Mouse (Mus musculus) duodenum, adult 2 months (tissue): ENCODE data around the gene Nrros. TPM values are rescaled to one million over a fixed set of nuclear protein-coding genes. Genes with fewer than 3 reads are reported as not detected.

Experiments used
- polyA plus RNA-seq: library from polyadenylated mRNA; depleted of rRNA; stranded (reverse); fragments of >200 nt; gene quantifications from 2 replicates; pipeline ENCODE4 v1.2.3, GENCODE M21; 2012; ENCODE audit warnings: low replicate concordance; rRNA removed

The Nrros gene
- polyA plus RNA-seq, result 6.1 and 6.8 TPM in 2 replicates

GRCm38 (mm10) chr16:32165281-32165821, at the start of gene Nrros:
Nrros (minus strand) TSS chr16:32165594.

GRCm38 (mm10) chr16:32179333-32179901, 14.0 kb upstream of the Nrros start, which contains the start of gene Bex6:
Bex6 (plus strand) TSS chr16:32179823.

GRCm38 (mm10) chr16:32099638-32100150, 65.7 kb downstream of the Nrros start, which contains the start of the genes Pigx and Cep19:
Pigx (minus strand) TSS chr16:32099740.
Cep19 (plus strand) TSS chr16:32099800.

Other genes with a start within 250 kb of the Nrros start
- gene Pigz, start 231.7 kb downstream of the Nrros start, polyA plus RNA-seq, result 1.0 and 1.8 TPM in 2 replicates
- gene 0610012G03Rik, start 217.1 kb downstream of the Nrros start, polyA plus RNA-seq, result 123 and 271 TPM in 2 replicates
- 0.66 and 2.2 TPM in 2 replicates for gene Ncbp2, start 217.1 kb downstream of the Nrros start, polyA plus RNA-seq
- 0.89 and 1.3 TPM in 2 replicates for gene Senp5, start 162.3 kb downstream of the Nrros start, polyA plus RNA-seq
- 7.6 and 10.4 TPM in 2 replicates for gene Pak2, start 86.3 kb downstream of the Nrros start, polyA plus RNA-seq
- 48.1 and 53.2 TPM in 2 replicates for gene Pigx, start 65.9 kb downstream of the Nrros start, polyA plus RNA-seq
- gene Cep19, start 65.8 kb downstream of the Nrros start, polyA plus RNA-seq, result 17.2 and 29.4 TPM in 2 replicates
- gene Bex6, start 14.2 kb upstream of the Nrros start, polyA plus RNA-seq, result not detected in 2 replicates
- gene Fbxo45, start 81.6 kb upstream of the Nrros start, polyA plus RNA-seq, result 1.0 and 1.3 TPM in 2 replicates
- 0.55 and 0.72 TPM in 2 replicates for gene Wdr53, start 81.6 kb upstream of the Nrros start, polyA plus RNA-seq
- not detected in 2 replicates for gene Smco1, start 105.9 kb upstream of the Nrros start, polyA plus RNA-seq
- 3.2 and 3.9 TPM in 2 replicates for gene Rnf168, start 111.9 kb upstream of the Nrros start, polyA plus RNA-seq
- gene Ubxn7, start 166.7 kb upstream of the Nrros start, polyA plus RNA-seq, result 0.50 and 2.0 TPM in 2 replicates
- 0.59 TPM in 1 of 2 replicates, not detected in the other for gene Tm4sf19, start 234.9 kb upstream of the Nrros start, polyA plus RNA-seq